Mouse (Mus musculus): Measurements from ENCODE around the gene Tnk2. TPM values are rescaled to one million over a fixed set of nuclear protein-coding genes. Genes with fewer than 3 reads are reported as not detected.

Tnk2 gene
- polyA plus RNA-seq, 1 experiment from 2014 or later: 12.8 TPM

Other genes starting within 250 kb of the Tnk2 start
- gene Tm4sf19, start 243.4 kb upstream of the Tnk2 start, polyA plus RNA-seq (2015; fragmentation: Nextera tagmentation; extraction: Ambion mirVana): not detected in 2 replicates
- 25.5 and 29.5 TPM in 2 replicates for gene Tctex1d2, start 224.2 kb upstream of the Tnk2 start, polyA plus RNA-seq (2015; fragmentation: Nextera tagmentation; extraction: Ambion mirVana)
- gene Pcyt1a, start 213.0 kb upstream of the Tnk2 start, polyA plus RNA-seq (2015; fragmentation: Nextera tagmentation; extraction: Ambion mirVana): 43.3 and 45.6 TPM in 2 replicates
- 0.46 and 0.56 TPM in 2 replicates for gene Slc51a, start 156.0 kb upstream of the Tnk2 start, polyA plus RNA-seq (2015; fragmentation: Nextera tagmentation; extraction: Ambion mirVana)
- gene Zdhhc19, start 147.6 kb upstream of the Tnk2 start, polyA plus RNA-seq (2015; fragmentation: Nextera tagmentation; extraction: Ambion mirVana): not detected in 2 replicates
- 22.4 and 24.2 TPM in 2 replicates for gene Tfrc, start 35.0 kb upstream of the Tnk2 start, polyA plus RNA-seq (2015; fragmentation: Nextera tagmentation; extraction: Ambion mirVana)
- not detected in 2 replicates for gene Muc4, start 92.0 kb downstream of the Tnk2 start, polyA plus RNA-seq (2015; fragmentation: Nextera tagmentation; extraction: Ambion mirVana)
- not detected in 2 replicates for gene Muc20, start 153.6 kb downstream of the Tnk2 start, polyA plus RNA-seq (2015; fragmentation: Nextera tagmentation; extraction: Ambion mirVana)
- not detected in 2 replicates for gene Smbd1, start 166.6 kb downstream of the Tnk2 start, polyA plus RNA-seq (2015; fragmentation: Nextera tagmentation; extraction: Ambion mirVana)
- 111 and 112 TPM in 2 replicates for gene Fyttd1, start 233.6 kb downstream of the Tnk2 start, polyA plus RNA-seq (2015; fragmentation: Nextera tagmentation; extraction: Ambion mirVana)
- gene Rubcn, start 233.9 kb downstream of the Tnk2 start, polyA plus RNA-seq (2015; fragmentation: Nextera tagmentation; extraction: Ambion mirVana): 16.8 and 18.9 TPM in 2 replicates

All from limb, embryonic 13.5 days (tissue).